Mouse (Mus musculus) heart, postnatal 25 days (tissue): ENCODE results near the gene Lrrc55. TPM values are rescaled to one million over a fixed set of nuclear protein-coding genes. Genes with fewer than 3 reads are reported as not detected.

ENCODE experiments used
- DNase-seq: peaks from one replicate; pipeline ENCODE4 v3.0.0; 2022; ENCODE audit warnings: low spot score
- intact Hi-C: fragments of 180-260 bp; cut with DNase I; formaldehyde crosslinking; loops from one replicate; pipeline ENCODE4 v1.15.1; 2025
- total RNA-seq, 2 experiments: library from RNA; stranded (reverse); gene quantifications; 2 replicates each; pipeline ENCODE4 v1.2.3; 2021

Lrrc55 gene
- total RNA-seq, 2 experiments from 2014 or later = 1.6 to 2.8 TPM

GRCm38 (mm10) chr2:85172763-85173103 is 24.3 kb downstream of the Lrrc55 start:
- intact Hi-C loops = no loop called here
- DNase-seq = no peak

DNA sequence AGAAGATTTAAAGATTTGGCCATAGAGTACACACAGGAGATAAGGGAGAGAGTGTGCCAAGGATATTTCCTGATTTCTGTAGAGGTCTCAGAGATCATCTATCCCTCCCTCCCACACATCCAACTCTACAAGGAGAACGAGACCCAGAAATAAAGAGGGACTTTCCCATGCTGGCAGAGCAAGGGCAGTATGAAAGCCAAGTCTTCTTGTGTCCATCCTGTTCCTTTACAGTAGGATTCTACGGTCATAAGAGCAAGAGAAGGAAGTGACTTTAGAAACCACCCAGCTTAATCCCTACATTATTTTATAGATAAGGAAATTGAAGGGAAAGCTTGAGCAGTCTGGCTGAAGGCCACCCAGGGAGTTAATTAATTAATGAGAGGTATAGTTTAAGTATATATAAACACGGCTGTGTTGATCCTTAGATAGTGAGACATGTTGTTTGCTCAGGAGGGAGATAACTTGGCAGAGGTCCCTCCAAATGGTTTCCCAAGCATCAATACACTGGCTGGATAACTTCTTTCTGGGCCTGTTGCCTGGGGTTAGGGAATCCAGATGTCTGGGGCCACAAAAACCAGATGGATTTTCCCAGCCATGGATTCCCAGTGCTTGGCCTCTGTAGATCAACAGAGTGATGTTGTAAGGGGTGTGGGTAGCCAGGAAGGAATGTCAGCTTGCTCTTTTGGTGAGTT is 24.8 kb downstream of the Lrrc55 start:
- DNase-seq = peak; percentile 54
- intact Hi-C loops = no loop called here

- no peak for DNase-seq
- intact Hi-C loops = no loop called here
Observed at GRCm38 (mm10) chr2:85168327-85168726, 28.7 kb downstream of the Lrrc55 start.

GRCm38 (mm10) chr2:85167624-85168023 is 29.4 kb downstream of the Lrrc55 start:
- intact Hi-C loops = no loop called here

DNA sequence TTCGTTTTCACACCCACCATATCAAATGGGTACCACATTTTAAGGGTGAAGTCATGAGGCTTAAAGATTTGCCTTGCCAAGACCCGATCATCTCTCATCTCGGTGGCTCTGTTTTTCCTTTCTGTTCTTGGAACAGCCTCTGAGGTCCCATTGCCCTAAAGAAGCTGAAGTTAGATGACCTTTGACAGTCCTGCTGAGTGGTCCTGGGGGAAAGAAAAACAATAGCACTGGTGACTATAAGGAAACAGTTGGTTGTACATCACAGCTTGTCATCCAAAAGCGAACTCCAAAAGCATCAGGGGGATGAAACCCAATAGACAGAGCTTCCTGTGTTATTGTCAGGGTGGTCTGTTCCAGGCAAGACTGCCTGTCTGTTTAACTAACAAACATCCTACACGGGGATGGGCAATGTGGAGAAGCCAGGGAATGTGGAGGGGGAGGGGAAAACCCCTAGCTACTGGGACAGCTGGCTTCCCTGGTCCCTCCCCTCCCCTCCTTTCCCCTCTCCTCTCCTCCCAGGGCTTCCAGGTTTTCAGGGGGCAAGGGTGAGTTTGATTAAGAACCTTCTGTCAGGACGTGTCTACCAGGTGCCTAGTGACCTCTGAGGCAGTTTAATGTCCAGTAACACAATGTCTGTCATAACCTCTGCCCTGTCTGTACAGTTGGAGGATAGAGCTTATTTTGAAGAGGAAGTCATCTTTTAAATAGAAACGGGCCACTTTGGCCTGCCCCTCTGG is 33.5 kb downstream of the Lrrc55 start:
- DNase-seq = no peak
- intact Hi-C loops = no loop called here

More at GRCm38 (mm10) chr2:85167624-85168023, 29.4 kb downstream of the Lrrc55 start:
- DNase-seq = no peak

DNA sequence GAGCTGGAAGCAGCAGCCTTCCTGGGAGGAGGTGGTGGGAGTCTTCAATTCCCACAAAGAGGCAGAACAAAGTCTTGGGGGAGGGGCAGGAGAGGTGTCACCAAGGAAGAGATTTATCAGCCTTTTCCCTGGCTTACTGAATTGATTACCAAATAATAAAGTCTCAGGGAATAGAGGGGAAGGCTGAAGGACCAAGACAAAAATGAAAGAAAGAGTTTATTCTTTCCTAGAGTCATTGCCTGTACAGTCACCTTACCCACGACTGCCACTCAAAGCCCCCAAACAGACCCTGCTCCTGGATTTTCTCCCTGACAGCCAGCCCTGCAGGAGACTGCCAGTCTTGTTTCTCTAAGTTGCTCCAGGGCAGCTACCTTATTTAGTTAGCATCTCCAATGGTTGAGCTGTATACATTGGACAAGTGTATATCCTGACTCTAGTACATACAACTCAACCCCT is 35.3 kb downstream of the Lrrc55 start:
- intact Hi-C loops = no loop called here
- DNase-seq = no peak

DNA sequence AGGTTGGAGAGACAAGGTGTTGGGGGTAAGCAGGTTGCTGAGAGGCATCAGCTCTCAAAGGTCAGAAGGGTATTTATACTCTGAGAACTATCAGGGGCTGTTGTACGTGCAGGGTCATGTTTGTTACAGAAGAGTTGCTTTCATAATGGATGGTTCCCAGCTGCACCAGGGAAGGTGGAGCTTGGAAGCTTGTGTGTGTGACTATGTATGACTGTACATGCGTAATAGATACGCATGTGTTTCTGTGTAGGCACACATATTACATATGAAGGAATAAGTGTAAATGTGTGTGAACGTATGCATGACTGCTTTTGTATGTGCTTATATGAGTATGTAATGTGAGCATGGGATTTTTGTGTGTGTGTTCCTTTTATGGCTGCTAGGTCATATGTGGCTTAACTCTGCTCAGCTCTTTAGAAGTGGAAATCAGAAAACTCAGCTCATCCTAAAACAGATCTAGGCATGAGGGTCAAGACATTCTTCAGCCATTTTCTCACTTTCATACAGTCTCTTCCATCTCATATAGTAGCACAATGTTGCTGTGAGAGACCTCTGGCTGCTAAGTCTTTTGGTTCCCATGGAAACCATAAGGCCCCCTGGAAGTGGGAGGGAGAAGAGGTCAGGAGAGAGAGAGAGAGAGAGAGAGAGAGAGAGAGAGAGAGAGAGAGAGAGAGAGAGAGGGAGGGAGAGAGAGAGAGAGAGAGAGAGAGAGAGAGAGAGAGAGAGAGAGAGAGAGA is 35.9 kb downstream of the Lrrc55 start:
- intact Hi-C loops = no loop called here
- DNase-seq = no peak

DNA sequence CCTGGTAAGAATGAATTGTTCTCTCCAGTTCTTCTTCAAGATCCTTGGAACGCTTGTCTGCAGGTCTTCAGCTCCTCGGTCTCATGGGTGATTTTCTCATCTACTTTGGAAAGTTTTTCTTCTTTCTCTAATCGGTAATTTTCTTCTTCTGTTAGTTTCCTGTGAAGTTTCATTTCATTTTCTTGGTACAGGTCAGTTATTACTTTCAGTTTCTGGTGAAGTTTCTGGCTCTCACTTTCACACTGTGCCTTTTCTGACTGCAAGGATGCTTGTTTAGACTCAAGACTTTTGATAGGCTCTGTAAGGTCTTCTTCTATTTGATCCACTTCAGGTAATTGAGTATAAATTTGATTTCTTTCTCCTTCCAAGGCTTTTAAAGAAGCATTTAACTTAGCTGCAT is 39.6 kb downstream of the Lrrc55 start:
- DNase-seq = no peak
- intact Hi-C loops = no loop called here

GRCm38 (mm10) chr2:85156136-85156535 is 40.9 kb downstream of the Lrrc55 start:
- intact Hi-C loops = no loop called here

DNA sequence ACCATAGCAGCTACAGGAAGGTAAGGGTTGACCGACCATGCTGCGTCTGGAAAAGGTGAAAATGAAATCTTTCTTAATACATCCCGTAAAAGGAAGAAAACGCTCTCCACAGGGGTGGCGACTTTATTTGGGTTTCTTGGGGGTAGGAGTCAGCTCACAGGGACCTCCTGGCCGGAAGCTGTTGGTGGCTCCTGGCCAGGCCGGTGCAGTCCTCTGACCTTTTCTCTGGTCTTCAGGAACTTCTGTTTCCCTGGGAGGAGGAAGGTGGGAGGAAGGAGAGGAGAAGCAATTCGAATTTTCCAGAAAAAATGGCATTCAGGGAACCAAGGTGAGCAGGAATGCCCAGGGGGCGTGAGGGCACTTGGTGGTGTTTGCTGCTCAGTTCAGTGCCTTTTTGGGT is 41.7 kb downstream of the Lrrc55 start:
- no peak for DNase-seq
- intact Hi-C loops = no loop called here

More at GRCm38 (mm10) chr2:85156136-85156535, 40.9 kb downstream of the Lrrc55 start:
- DNase-seq = no peak

DNA sequence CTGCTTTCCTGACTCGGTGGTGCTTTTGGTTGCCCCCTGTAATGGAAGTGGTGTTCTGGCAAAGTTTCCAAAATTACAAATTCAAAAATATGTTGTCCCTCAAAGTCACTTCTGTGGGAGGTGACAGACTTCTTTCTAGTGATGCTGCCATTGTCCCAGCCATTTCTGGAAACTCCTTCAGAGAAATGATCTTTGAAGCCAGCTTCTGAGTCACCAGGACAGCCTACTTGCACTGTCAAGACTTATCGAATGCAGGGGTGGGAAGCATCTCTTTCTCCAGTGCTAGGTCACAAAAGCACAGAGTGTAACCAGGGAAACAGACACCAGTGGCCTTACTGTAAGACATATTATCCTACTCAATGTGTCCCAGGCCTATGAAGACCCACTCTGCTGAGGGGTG is 45.8 kb downstream of the Lrrc55 start:
- intact Hi-C loops = no loop called here
- DNase-seq = no peak

DNA sequence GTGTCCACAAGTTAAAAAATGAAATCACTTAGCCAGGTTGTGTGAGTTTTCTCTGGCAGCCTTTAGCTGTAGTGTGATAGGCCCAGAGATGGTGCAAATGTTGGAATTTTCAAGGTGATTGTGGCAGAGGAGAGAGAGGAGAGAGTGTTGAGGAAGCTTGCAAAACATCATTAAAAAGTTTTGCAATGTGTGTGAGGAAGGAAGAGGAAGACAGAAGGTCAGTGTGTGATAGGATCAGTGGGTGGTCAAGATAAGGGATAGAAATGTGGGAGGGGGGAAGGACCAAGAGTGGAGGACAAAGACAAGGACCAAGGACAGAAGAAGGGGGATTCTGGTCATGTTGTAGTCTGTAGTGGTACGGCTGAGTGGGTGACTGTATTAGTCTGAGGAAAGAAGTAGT is 46.6 kb downstream of the Lrrc55 start:
- intact Hi-C loops = no loop called here
- DNase-seq = no peak

GRCm38 (mm10) chr2:85147481-85147880 is 49.5 kb downstream of the Lrrc55 start:
- intact Hi-C loops = no loop called here
- DNase-seq = no peak

GRCm38 (mm10) chr2:85145346-85145745 is 51.7 kb downstream of the Lrrc55 start:
- intact Hi-C loops = no loop called here
- DNase-seq = no peak

DNA sequence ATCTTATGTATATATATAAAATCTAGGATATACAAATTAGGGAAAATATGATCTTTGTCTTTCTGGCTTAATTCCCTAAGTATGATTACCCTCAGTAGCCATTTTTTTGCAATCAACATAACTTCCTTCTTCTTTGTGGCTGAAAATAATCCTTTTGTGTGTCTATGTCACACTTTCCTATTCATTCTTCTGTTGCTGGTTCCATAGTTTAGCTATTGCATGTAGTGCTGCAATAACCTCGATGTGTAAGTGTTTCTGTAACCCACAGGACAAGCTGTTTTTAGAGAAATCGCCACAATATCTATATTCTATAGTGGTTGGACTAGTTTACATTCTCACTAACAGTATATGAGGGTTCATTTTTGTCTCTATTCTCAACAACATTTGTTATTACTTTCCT is 52.1 kb downstream of the Lrrc55 start:
- no peak for DNase-seq
- intact Hi-C loops = no loop called here

- no peak for DNase-seq
- intact Hi-C loops = no loop called here
Observed at GRCm38 (mm10) chr2:85140833-85141232, 56.2 kb downstream of the Lrrc55 start.

- intact Hi-C loops = no loop called here
- no peak for DNase-seq
Observed at GRCm38 (mm10) chr2:85139846-85140245, 57.2 kb downstream of the Lrrc55 start.

DNA sequence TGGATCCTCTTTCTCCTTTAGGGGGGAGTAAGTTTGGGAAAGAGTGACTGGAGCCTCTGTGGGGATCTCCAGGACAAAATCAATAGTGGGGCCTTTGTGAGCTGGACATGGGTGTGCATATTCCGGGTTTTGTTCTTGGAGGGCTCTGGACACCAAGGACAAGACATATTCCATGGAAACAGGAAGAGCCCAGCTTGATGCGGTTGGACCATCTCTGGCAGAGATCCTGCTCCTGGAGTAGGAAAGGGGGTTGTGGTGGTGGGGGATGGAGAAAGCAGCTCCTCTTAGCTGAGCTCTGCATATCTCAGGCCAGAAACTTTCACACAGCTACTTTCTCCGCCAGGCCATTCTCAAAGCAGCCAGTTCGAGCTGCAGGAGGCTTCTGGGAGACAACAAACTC is 57.6 kb downstream of the Lrrc55 start:
- no peak for DNase-seq
- intact Hi-C loops = no loop called here

DNA sequence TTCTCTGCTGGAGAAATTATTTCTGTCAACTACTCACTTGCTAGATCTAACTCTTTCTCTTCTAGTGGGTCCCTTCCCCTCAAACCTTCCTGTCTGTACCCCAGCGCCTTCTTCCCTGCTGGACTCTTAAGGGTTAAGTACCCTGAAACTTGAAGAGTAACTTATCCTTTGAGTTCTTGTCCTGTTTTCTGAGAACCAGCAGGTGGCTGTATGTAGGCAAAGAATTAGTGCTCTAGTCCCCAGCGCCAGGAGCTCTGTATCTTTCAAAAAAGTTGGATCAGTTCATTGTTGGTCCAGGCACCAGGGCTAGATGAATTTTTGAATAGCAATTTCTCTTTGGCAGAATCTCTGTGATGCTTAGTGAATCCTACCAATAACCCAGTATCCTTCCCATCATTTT is 58.9 kb downstream of the Lrrc55 start:
- no peak for DNase-seq
- intact Hi-C loops = no loop called here

- intact Hi-C loops = loop anchor here (2.0 kb wide), 1 partner anchor 41 kb away; no protein-coding TSS in a partner anchor
- no peak for DNase-seq
Observed at GRCm38 (mm10) chr2:85137601-85138140, 59.3 kb downstream of the Lrrc55 start.
